Mouse (Mus musculus): ENCODE measurements at regions not wholly inside any gene's neighbourhood (a gene's known extent, or its start where the extent isn't known, plus 50 kb on each side); places are given as distances from the start of the nearest gene placed in this dataset.
"Not testable (repeated sequence)": the region's sequence is repeated elsewhere in the genome, so short reads cannot be mapped to it uniquely, and the experiment has no call there.

GRCm38 (mm10) chr14:124801589-124801988, 124.7 kb upstream of the Fgf14 start:
- not testable (repeated sequence) for ATAC-seq (replicated peaks; ENCODE audit: extremely low read depth, insufficient read depth, low FRiP score); H3K9ac ChIP-seq (ENCODE audit: low read length); H3K4me2 ChIP-seq (ENCODE audit: low read depth, low read length); H3K4me1 ChIP-seq (ENCODE audit: control insufficient read depth, insufficient read depth, low read length); H3K27me3 ChIP-seq (ENCODE audit: control insufficient read depth, insufficient read depth, low read length); H3K4me3 ChIP-seq (ENCODE audit: low read length); H3K36me3 ChIP-seq (ENCODE audit: control insufficient read depth, insufficient read depth); H3K27ac ChIP-seq (ENCODE audit: low read length); H3K9me3 ChIP-seq (replicated peaks; ENCODE audit: control insufficient read depth, low read length)
- WGBS: 0% methylated on average over 1 of the region's 1 CpGs

- no peak for ATAC-seq (replicated peaks; ENCODE audit: extremely low read depth, insufficient read depth, low FRiP score)
- no peak overlapping the region for H3K9ac ChIP-seq (ENCODE audit: low read length)
- no peaks in the 10 kb centered on the region for H3K27me3 ChIP-seq (ENCODE audit: control insufficient read depth, insufficient read depth, low read length)
- H3K27ac ChIP-seq (ENCODE audit: low read length): no peak overlapping the region
- 84% methylated on average over 5 of the region's 5 CpGs for WGBS
- no peaks in the 10 kb centered on the region; the same call in 1 of the 2 replicates for H3K9me3 ChIP-seq (replicated peaks; ENCODE audit: control insufficient read depth, low read length)
- H3K36me3 ChIP-seq (ENCODE audit: control insufficient read depth, insufficient read depth): no peaks in the 10 kb centered on the region
- H3K4me1 ChIP-seq (ENCODE audit: control insufficient read depth, insufficient read depth, low read length): no peaks in the 10 kb centered on the region
- no peak overlapping the region for H3K4me3 ChIP-seq (ENCODE audit: low read length)
- no peak overlapping the region for H3K4me2 ChIP-seq (ENCODE audit: low read depth, low read length)
Observed at GRCm38 (mm10) chr14:124800421-124800820, 123.5 kb upstream of the Fgf14 start.

- H3K36me3 ChIP-seq (ENCODE audit: control insufficient read depth, insufficient read depth): no peaks in the 10 kb centered on the region
- no peak overlapping the region for H3K27ac ChIP-seq (ENCODE audit: low read length)
- no peaks in the 10 kb centered on the region for H3K27me3 ChIP-seq (ENCODE audit: control insufficient read depth, insufficient read depth, low read length)
- H3K4me3 ChIP-seq (ENCODE audit: low read length): no peak overlapping the region
- no peak overlapping the region for H3K9ac ChIP-seq (ENCODE audit: low read length)
- H3K4me2 ChIP-seq (ENCODE audit: low read depth, low read length): no peak overlapping the region
- no peaks in the 10 kb centered on the region for H3K9me3 ChIP-seq (replicated peaks; ENCODE audit: control insufficient read depth, low read length)
- no peak for ATAC-seq (replicated peaks; ENCODE audit: extremely low read depth, insufficient read depth, low FRiP score)
- no peaks in the 10 kb centered on the region for H3K4me1 ChIP-seq (ENCODE audit: control insufficient read depth, insufficient read depth, low read length)
Observed at GRCm38 (mm10) chr14:124775402-124775801, 98.5 kb upstream of the Fgf14 start.

GRCm38 (mm10) chr14:124767996-124768395, 91.1 kb upstream of the Fgf14 start:
- H3K4me2 ChIP-seq (ENCODE audit: low read depth, low read length): no peak overlapping the region
- no peak overlapping the region for H3K9ac ChIP-seq (ENCODE audit: low read length)
- WGBS: 56% methylated on average over 3 of the region's 3 CpGs
- H3K27ac ChIP-seq (ENCODE audit: low read length): no peak overlapping the region
- no peak overlapping the region for H3K4me3 ChIP-seq (ENCODE audit: low read length)
- ATAC-seq (replicated peaks; ENCODE audit: extremely low read depth, insufficient read depth, low FRiP score): no peak
- no peaks in the 10 kb centered on the region for H3K27me3 ChIP-seq (ENCODE audit: control insufficient read depth, insufficient read depth, low read length)
- no peaks in the 10 kb centered on the region for H3K36me3 ChIP-seq (ENCODE audit: control insufficient read depth, insufficient read depth)
- no peaks in the 10 kb centered on the region for H3K4me1 ChIP-seq (ENCODE audit: control insufficient read depth, insufficient read depth, low read length)
- no peaks in the 10 kb centered on the region for H3K9me3 ChIP-seq (replicated peaks; ENCODE audit: control insufficient read depth, low read length)

- Histone ChIP-seq H3K4me2 (ENCODE audit: low read depth, low read length) (no peak overlapping the region), H3K9me3 (replicated peaks; ENCODE audit: control insufficient read depth, low read length) (no peaks in the 10 kb centered on the region), H3K27me3 (ENCODE audit: control insufficient read depth, insufficient read depth, low read length) (no peaks in the 10 kb centered on the region), H3K36me3 (ENCODE audit: control insufficient read depth, insufficient read depth) (no peaks in the 10 kb centered on the region), H3K4me1 (ENCODE audit: control insufficient read depth, insufficient read depth, low read length) (no peaks in the 10 kb centered on the region), H3K27ac (ENCODE audit: low read length) (no peak overlapping the region), H3K4me3 (ENCODE audit: low read length) (no peak overlapping the region), H3K9ac (ENCODE audit: low read length) (no peak overlapping the region)
- 53% methylated on average over 2 of the region's 2 CpGs for WGBS
- no peak for ATAC-seq (replicated peaks; ENCODE audit: extremely low read depth, insufficient read depth, low FRiP score)
Observed at GRCm38 (mm10) chr14:124767234-124767633, 90.3 kb upstream of the Fgf14 start.

- ATAC-seq (replicated peaks; ENCODE audit: extremely low read depth, insufficient read depth, low FRiP score): peak; percentile 89
- Histone ChIP-seq H3K9me3 (replicated peaks; ENCODE audit: control insufficient read depth, low read length) (no peaks in the 10 kb centered on the region), H3K4me1 (ENCODE audit: control insufficient read depth, insufficient read depth, low read length) (0 out of 2 replicates have a peak, but pooled peaks cover 2% of the 10 kb centered on the region), H3K9ac (ENCODE audit: low read length) (no peak overlapping the region), H3K36me3 (ENCODE audit: control insufficient read depth, insufficient read depth) (no peaks in the 10 kb centered on the region), H3K4me2 (ENCODE audit: low read depth, low read length) (peak overlapping the region; percentile 34), H3K27me3 (ENCODE audit: control insufficient read depth, insufficient read depth, low read length) (no peaks in the 10 kb centered on the region), H3K27ac (ENCODE audit: low read length) (peak overlapping the region; percentile 79), H3K4me3 (ENCODE audit: low read length) (no peak overlapping the region)
- 15% methylated on average over 2 of the region's 2 CpGs for WGBS
Observed at GRCm38 (mm10) chr14:124742491-124742890, 65.6 kb upstream of the Fgf14 start.

Data from heart, embryonic 16.5 days (tissue).